Mouse (Mus musculus) monocyte, adult 2 months (primary cell): ENCODE results near the gene R3hdm4.
"Not testable (repeated sequence)": the region's sequence is repeated elsewhere in the genome, so short reads cannot be mapped to it uniquely, and the experiment has no call there.

Source experiments
- DNase-seq, 2 experiments: peaks; one replicate each; pipeline ENCODE4 v3.0.0; 2022; ENCODE audit warnings: low spot score in 2 of 2, low read depth in 1 of 2

Gene R3hdm4

GRCm38 (mm10) chr10:79906712-79907111, 14.3 kb downstream of the R3hdm4 start:
- no peak for DNase-seq

- DNase-seq = no peak
These were observed 20.0 kb downstream of the R3hdm4 start for GRCm38 (mm10) chr10:79900951-79901410.

GRCm38 (mm10) chr10:79897316-79898245, 23.4 kb downstream of the R3hdm4 start:
- DNase-seq = no peak

- no peak for DNase-seq
These were observed 24.2 kb downstream of the R3hdm4 start for GRCm38 (mm10) chr10:79896814-79897213.

GRCm38 (mm10) chr10:79896306-79896705, 24.7 kb downstream of the R3hdm4 start:
- no peak for DNase-seq

GRCm38 (mm10) chr10:79892451-79893118, 28.4 kb downstream of the R3hdm4 start:
- peak; percentile 39 to 72 for DNase-seq

GRCm38 (mm10) chr10:79890670-79891069, 30.3 kb downstream of the R3hdm4 start, which contains the start of gene Cfd:
TSS of gene Cfd (plus strand) at chr10:79890853.
- DNase-seq = no peak

- no peak for DNase-seq
These were observed 31.6 kb downstream of the R3hdm4 start for GRCm38 (mm10) chr10:79889386-79889785.

GRCm38 (mm10) chr10:79886611-79887010, 34.4 kb downstream of the R3hdm4 start:
- DNase-seq = no peak

- DNase-seq = no peak
These were observed 35.0 kb downstream of the R3hdm4 start, which contains the start of gene Elane for GRCm38 (mm10) chr10:79886054-79886453. TSS of gene Elane (plus strand) at chr10:79886247.

- DNase-seq = not testable (repeated sequence)
These were observed 36.1 kb downstream of the R3hdm4 start for GRCm38 (mm10) chr10:79884938-79885337.

GRCm38 (mm10) chr10:79884446-79884845, 36.6 kb downstream of the R3hdm4 start:
- no peak for DNase-seq

- DNase-seq = peak; percentile 46 to 67
These were observed 37.5 kb downstream of the R3hdm4 start for GRCm38 (mm10) chr10:79883297-79884084.

GRCm38 (mm10) chr10:79881981-79882380, 39.0 kb downstream of the R3hdm4 start:
- no peak for DNase-seq

GRCm38 (mm10) chr10:79880721-79881120, 40.3 kb downstream of the R3hdm4 start:
- DNase-seq = no peak

- no peak for DNase-seq
These were observed 41.5 kb downstream of the R3hdm4 start for GRCm38 (mm10) chr10:79879527-79879926.

GRCm38 (mm10) chr10:79877757-79878156, 43.3 kb downstream of the R3hdm4 start:
- peak; percentile 54 to 59 for DNase-seq

- DNase-seq = no peak
These were observed 43.8 kb downstream of the R3hdm4 start for GRCm38 (mm10) chr10:79877174-79877573.

- DNase-seq = no peak
These were observed 46.6 kb downstream of the R3hdm4 start, which contains the start of the genes Prtn3 and Plppr3 for GRCm38 (mm10) chr10:79874290-79874862. TSS of gene Prtn3 (plus strand) at chr10:79874476. TSS of gene Plppr3 (minus strand) at chr10:79874634.

- DNase-seq = no peak
These were observed 47.2 kb downstream of the R3hdm4 start for GRCm38 (mm10) chr10:79873715-79874289.
